Mouse (Mus musculus): ENCODE data around the gene Tmem109.

DNA sequence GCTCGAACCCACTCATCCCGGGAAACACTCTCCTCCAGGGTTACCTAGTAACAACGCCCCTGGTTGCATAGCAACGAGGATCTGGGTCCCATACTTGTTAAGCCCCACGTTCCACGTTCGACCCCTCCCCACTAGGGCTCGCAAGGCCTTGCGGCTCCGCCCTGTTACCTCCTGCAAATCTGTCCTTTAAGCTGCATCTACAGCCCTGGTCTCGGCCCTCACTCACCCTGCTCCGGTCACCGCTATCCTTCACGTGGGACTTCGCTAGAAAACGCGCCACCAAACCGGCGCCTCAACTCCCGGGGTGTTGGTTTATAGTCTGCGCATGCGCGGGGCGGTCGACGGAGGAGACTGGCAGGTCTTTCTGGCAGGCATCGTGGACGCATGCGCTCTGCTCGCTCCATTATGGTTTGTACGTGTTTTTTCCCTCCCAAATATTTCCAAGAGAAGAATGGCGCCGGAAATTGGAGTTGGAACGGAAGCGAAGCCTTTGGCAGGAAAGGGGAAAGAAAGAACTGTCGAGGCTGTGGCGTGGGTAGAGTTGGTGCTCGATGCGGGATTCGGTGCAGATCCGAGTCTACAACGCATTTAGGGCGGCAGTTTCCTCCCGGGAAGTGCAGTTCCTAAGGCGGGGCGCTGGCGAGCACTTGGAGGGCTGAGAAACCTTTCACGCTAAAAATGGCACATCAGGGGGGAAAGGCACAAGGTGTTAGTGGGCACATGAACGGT, at the start of gene Tmem109:
- TF ChIP-seq POLR2A (IDR thresholded peaks at IDR 0.05; ENCODE audit: borderline replicate concordance, extremely low read depth, low read depth, low read length) (peak; percentile 35; the same call in 1 of the 2 replicates), CTCF (IDR thresholded peaks at IDR 0.05; ENCODE audit: insufficient read depth, low read length) (no peak)

Measured in lung, adult 2 months (tissue).